Mouse (Mus musculus): ENCODE measurements around the gene Lama5. TPM values are rescaled to one million over a fixed set of nuclear protein-coding genes. Genes with fewer than 3 reads are reported as not detected.

The Lama5 gene
- total RNA-seq, 1 experiment = 291 TPM

DNA sequence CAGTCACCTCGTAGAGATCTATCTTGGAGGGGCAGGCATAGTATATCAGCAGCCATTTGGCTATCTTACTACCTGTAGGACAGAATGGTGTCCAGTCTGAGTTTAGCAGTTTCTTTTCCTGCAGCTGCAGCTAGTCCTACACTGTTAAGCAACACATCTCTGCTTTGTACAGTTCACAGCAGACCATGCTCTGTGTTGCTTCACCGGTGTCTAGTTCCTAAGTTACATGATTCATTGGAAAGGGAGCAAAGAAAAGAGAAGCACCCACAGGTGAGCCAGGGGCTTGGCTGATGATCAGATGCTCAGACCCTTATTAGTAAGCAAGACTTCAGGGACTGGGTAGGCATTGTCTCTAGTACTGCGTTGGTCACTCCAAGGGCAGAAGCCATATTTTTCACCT lies 91.7 kb downstream of the Lama5 start:
- no peaks in the 10 kb centered on the region for H3K4me1 ChIP-seq (ENCODE audit: control insufficient read depth in 2 of 2, insufficient read depth in 2 of 2, low read length in 2 of 2, poor library complexity in 1 of 2)
- no peak for DNase-seq (ENCODE audit: low read depth, low spot score)
- no peaks in the 10 kb centered on the region for H3K9me3 ChIP-seq (ENCODE audit: control insufficient read depth, insufficient read depth, low read depth, low read length)
- no peak overlapping the region for H3K4me3 ChIP-seq (ENCODE audit: insufficient read depth in 1 of 2, low read depth in 1 of 2, low read length in 2 of 2, poor library complexity in 1 of 2, severe bottlenecking in 1 of 2)
- no peak overlapping the region for H3K27ac ChIP-seq (ENCODE audit: insufficient read depth, low read depth, low read length, poor library complexity, severe bottlenecking)
- TF ChIP-seq ZC3H11A (IDR thresholded peaks at IDR 0.05; ENCODE audit: borderline replicate concordance, low read depth, low read length) (no peak), MAFK (IDR thresholded peaks at IDR 0.05; ENCODE audit: insufficient read depth, low read depth, low read length) (no peak), HCFC1 (IDR thresholded peaks at IDR 0.05; ENCODE audit: borderline replicate concordance, insufficient read depth, low read length) (no peak), ZNF384 (IDR thresholded peaks at IDR 0.05; ENCODE audit: low read depth, low read length) (no peak), CHD2 (IDR thresholded peaks at IDR 0.05; ENCODE audit: low read depth, low read length) (no peak)
- H3K9ac ChIP-seq (ENCODE audit: insufficient read depth, low read depth, low read length, poor library complexity, severe bottlenecking) = no peak overlapping the region
- in situ Hi-C loops (cut with MboI; ENCODE audit: low sequenced_read_pairs in 2 of 2, unreplicated experiment in 2 of 2) = no loop called here
- no peaks in the 10 kb centered on the region for H3K36me3 ChIP-seq (ENCODE audit: control insufficient read depth, insufficient read depth, low read length, poor library complexity, severe bottlenecking)

DNA sequence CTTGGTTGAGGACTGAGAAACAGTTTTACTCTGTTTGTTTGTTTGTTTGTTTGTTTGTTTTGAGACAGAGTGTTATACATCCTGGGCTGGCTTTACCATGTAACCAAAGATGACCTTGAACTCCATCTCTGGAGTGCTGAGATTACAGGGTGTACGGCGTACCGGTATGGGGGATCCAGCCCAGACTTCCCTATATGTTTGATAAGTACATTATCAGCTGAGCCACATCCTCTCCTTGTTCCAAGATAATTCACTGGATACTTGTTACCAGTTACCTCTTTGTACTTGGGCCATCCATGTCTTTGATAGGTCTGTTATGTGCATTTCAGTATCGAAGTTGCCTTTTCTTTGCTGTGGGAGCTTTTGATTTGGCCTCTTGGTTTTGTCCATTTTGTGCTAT lies 92.4 kb downstream of the Lama5 start:
- Histone ChIP-seq H3K4me3 (ENCODE audit: insufficient read depth in 1 of 2, low read depth in 1 of 2, low read length in 2 of 2, poor library complexity in 1 of 2, severe bottlenecking in 1 of 2) (no peak overlapping the region), H3K27ac (ENCODE audit: insufficient read depth, low read depth, low read length, poor library complexity, severe bottlenecking) (no peak overlapping the region), H3K4me1 (ENCODE audit: control insufficient read depth in 2 of 2, insufficient read depth in 2 of 2, low read length in 2 of 2, poor library complexity in 1 of 2) (no peaks in the 10 kb centered on the region), H3K9ac (ENCODE audit: insufficient read depth, low read depth, low read length, poor library complexity, severe bottlenecking) (no peak overlapping the region), H3K9me3 (ENCODE audit: control insufficient read depth, insufficient read depth, low read depth, low read length) (no peaks in the 10 kb centered on the region), H3K36me3 (ENCODE audit: control insufficient read depth, insufficient read depth, low read length, poor library complexity, severe bottlenecking) (no peaks in the 10 kb centered on the region)
- in situ Hi-C loops (cut with MboI; ENCODE audit: low sequenced_read_pairs in 2 of 2, unreplicated experiment in 2 of 2) = no loop called here
- DNase-seq (ENCODE audit: low read depth, low spot score) = no peak
- no peak for TF ChIP-seq ZNF384 (IDR thresholded peaks at IDR 0.05; ENCODE audit: low read depth, low read length)
- TF ChIP-seq CHD2 (IDR thresholded peaks at IDR 0.05; ENCODE audit: low read depth, low read length) = no peak
- no peak for TF ChIP-seq MAFK (IDR thresholded peaks at IDR 0.05; ENCODE audit: insufficient read depth, low read depth, low read length)
- TF ChIP-seq HCFC1 (IDR thresholded peaks at IDR 0.05; ENCODE audit: borderline replicate concordance, insufficient read depth, low read length) = no peak
- no peak for TF ChIP-seq ZC3H11A (IDR thresholded peaks at IDR 0.05; ENCODE audit: borderline replicate concordance, low read depth, low read length)

DNA sequence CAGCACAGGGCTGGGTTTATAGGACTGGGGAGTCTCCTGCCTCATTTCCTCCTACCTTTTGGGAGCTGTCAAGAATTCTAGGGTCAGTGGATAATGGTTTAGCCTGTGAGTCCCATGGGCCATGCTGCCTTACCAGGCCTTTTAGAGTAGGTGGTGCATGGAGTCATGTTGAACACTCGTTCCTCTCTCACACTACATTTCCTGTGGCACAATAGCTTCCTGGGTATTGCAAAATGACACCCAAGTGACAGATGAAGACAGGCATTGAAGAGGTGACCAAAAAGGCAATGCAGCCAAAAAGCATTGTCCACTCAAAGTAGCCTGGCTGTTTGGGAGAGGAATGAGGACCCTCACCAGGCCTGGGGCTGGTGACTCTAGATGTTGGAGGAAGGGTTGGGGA lies 98.0 kb downstream of the Lama5 start:
- no peak overlapping the region for H3K9ac ChIP-seq (ENCODE audit: insufficient read depth, low read depth, low read length, poor library complexity, severe bottlenecking)
- H3K27ac ChIP-seq (ENCODE audit: insufficient read depth, low read depth, low read length, poor library complexity, severe bottlenecking) = no peak overlapping the region
- no peaks in the 10 kb centered on the region for H3K9me3 ChIP-seq (ENCODE audit: control insufficient read depth, insufficient read depth, low read depth, low read length)
- H3K4me1 ChIP-seq (ENCODE audit: control insufficient read depth in 2 of 2, insufficient read depth in 2 of 2, low read length in 2 of 2, poor library complexity in 1 of 2) = peaks cover 0 to 2% of the 10 kb centered on the region in 2 experiments; a peak in 1 of 4 replicates
- no peak overlapping the region for H3K4me3 ChIP-seq (ENCODE audit: insufficient read depth in 1 of 2, low read depth in 1 of 2, low read length in 2 of 2, poor library complexity in 1 of 2, severe bottlenecking in 1 of 2)
- H3K36me3 ChIP-seq (ENCODE audit: control insufficient read depth, insufficient read depth, low read length, poor library complexity, severe bottlenecking) = no peaks in the 10 kb centered on the region
- TF ChIP-seq ZC3H11A (IDR thresholded peaks at IDR 0.05; ENCODE audit: borderline replicate concordance, low read depth, low read length) = no peak
- no peak for TF ChIP-seq MAFK (IDR thresholded peaks at IDR 0.05; ENCODE audit: insufficient read depth, low read depth, low read length)
- DNase-seq (ENCODE audit: low read depth, low spot score) = no peak
- in situ Hi-C loops (cut with MboI; ENCODE audit: low sequenced_read_pairs in 2 of 2, unreplicated experiment in 2 of 2) = no loop called here

Other genes with a start within 250 kb of the Lama5 start
- gene Taf4, start 249.2 kb downstream of the Lama5 start, total RNA-seq (2012; rRNA removed) = 19.0 and 26.3 TPM in 2 replicates
- gene Lsm14b, start 200.9 kb downstream of the Lama5 start, total RNA-seq (2012; rRNA removed) = 44.4 and 46.0 TPM in 2 replicates
- gene Psma7, start 183.4 kb downstream of the Lama5 start, total RNA-seq (2012; rRNA removed) = 364 and 381 TPM in 2 replicates
- 4.9 and 5.8 TPM in 2 replicates for gene Ss18l1, start 183.3 kb downstream of the Lama5 start, total RNA-seq (2012; rRNA removed)
- gene Mtg2, start 155.3 kb downstream of the Lama5 start, total RNA-seq (2012; rRNA removed) = 33.9 and 35.3 TPM in 2 replicates
- 0.49 and 1.1 TPM in 2 replicates for gene Hrh3, start 121.4 kb downstream of the Lama5 start, total RNA-seq (2012; rRNA removed)
- 12.2 and 12.3 TPM in 2 replicates for gene Osbpl2, start 106.6 kb downstream of the Lama5 start, total RNA-seq (2012; rRNA removed)
- gene Adrm1, start 54.4 kb downstream of the Lama5 start, total RNA-seq (2012; rRNA removed) = 169 and 196 TPM in 2 replicates
- 4,130 and 4,285 TPM in 2 replicates for gene Rps21, start 31.5 kb upstream of the Lama5 start, total RNA-seq (2012; rRNA removed)
- gene Cables2, start 47.6 kb upstream of the Lama5 start, total RNA-seq (2012; rRNA removed) = 13.4 and 15.5 TPM in 2 replicates
- gene Rbbp8nl, start 64.0 kb upstream of the Lama5 start, total RNA-seq (2012; rRNA removed) = 0.54 and 1.4 TPM in 2 replicates
- 0.04 and 0.11 TPM in 2 replicates for gene Gata5, start 108.8 kb upstream of the Lama5 start, total RNA-seq (2012; rRNA removed)
- gene Slco4a1, start 230.4 kb upstream of the Lama5 start, total RNA-seq (2012; rRNA removed) = 14.7 and 24.7 TPM in 2 replicates